Mouse (Mus musculus) midbrain, postnatal 0 days (tissue): ENCODE data around the gene Rora. TPM values are rescaled to one million over a fixed set of nuclear protein-coding genes. Genes with fewer than 3 reads are reported as not detected.
A peak's percentile ranks its signal among the peaks of the same experiment; 100 is the strongest.

Source experiments
- ATAC-seq: fragments of 200-750 bp; cut with Nextera tagmentation; 2 replicates; pipeline ENCODE4 v1.8.0; 2017; ENCODE audit warnings: moderate number of reproducible peaks, mild to moderate bottlenecking, moderate TSS enrichment, moderate library complexity; ENCODE audit not compliant: low FRiP score
- DNase-seq: peaks from one replicate; pipeline ENCODE4 v3.0.0-alpha.2; 2015; ENCODE audit warnings: low spot score
- H3K27ac ChIP-seq: fragments of 300-500 bp; sonication (generic); 2 replicates; pipeline ENCODE4 v1.5.1; 2014; ENCODE audit warnings: low read depth, mild to moderate bottlenecking, low read length, mixed read lengths
- H3K27me3 ChIP-seq: fragments of 300-500 bp; sonication (generic); 2 replicates; pipeline ENCODE4 v1.6.1; 2014; ENCODE audit warnings: low read length, control low read depth, mixed read lengths; ENCODE audit not compliant: insufficient read depth
- H3K36me3 ChIP-seq: fragments of 300-500 bp; sonication (generic); 2 replicates; pipeline ENCODE4 v1.6.1; 2014; ENCODE audit warnings: low read length, control low read depth, mixed read lengths; ENCODE audit not compliant: insufficient read depth
- H3K4me1 ChIP-seq: fragments of 300-500 bp; sonication (generic); 2 replicates; pipeline ENCODE4 v1.6.1; 2014; ENCODE audit warnings: mild to moderate bottlenecking, control low read depth, antibody characterized with exemption, low read length, mixed read lengths; ENCODE audit not compliant: insufficient read depth
- H3K4me2 ChIP-seq: fragments of 300-500 bp; sonication (generic); 2 replicates; pipeline ENCODE4 v1.6.1; 2014; ENCODE audit warnings: low read depth, mild to moderate bottlenecking, low read length, mixed read lengths; ENCODE audit not compliant: poor library complexity, severe bottlenecking
- H3K4me3 ChIP-seq: fragments of 300-500 bp; sonication (generic); 2 replicates; pipeline ENCODE4 v1.5.1; 2014; ENCODE audit warnings: low read depth, mild to moderate bottlenecking, low read length, moderate library complexity
- H3K9ac ChIP-seq: fragments of 300-500 bp; sonication (generic); replicated peaks from 2 replicates; pipeline ENCODE4 v1.6.1; 2014; ENCODE audit warnings: mild to moderate bottlenecking, low read length, moderate library complexity, mixed read lengths; ENCODE audit not compliant: poor library complexity, severe bottlenecking
- H3K9me3 ChIP-seq: fragments of 300-500 bp; sonication (generic); 2 replicates; pipeline ENCODE4 v1.6.1; 2016; ENCODE audit warnings: low read length, control low read depth
- CTCF ChIP-seq: IDR thresholded peaks from 2 replicates; pipeline ENCODE4 v1.5.1; 2016; ENCODE audit warnings: antibody characterized with exemption, mild to moderate bottlenecking
- WGBS: fragments of 180-500 bp; shearing (Covaris S2); extraction: QIAGEN DNeasy Blood & Tissue Kit; methylation state at CpG from one replicate; pipeline ENCODE4 v1.1.7; 2014; 5-methylcytosine and 5-hydroxymethylcytosine counted together
- polyA plus RNA-seq: library from polyadenylated mRNA; unstranded; fragments of >200 nt; fragmentation: Nextera tagmentation; extraction: Ambion mirVana; gene quantifications from 2 replicates; pipeline ENCODE4 v1.2.1, GENCODE M21; 2015
- total RNA-seq: library from RNA; depleted of rRNA; stranded (reverse); fragments of >200 nt; gene quantifications from 2 replicates; pipeline ENCODE4 v1.2.3, GENCODE M21; 2014

The Rora gene
- total and polyA plus RNA-seq, 2 experiments from 2014 or later: 28.2 to 49.6 TPM

- TF ChIP-seq CTCF: no peak
- Histone ChIP-seq H3K4me2 (peak overlapping the region; percentile 95), H3K9ac (peak overlapping the region; percentile 71), H3K27ac (peak overlapping the region; percentile 65), H3K36me3 (no peaks in the 10 kb centered on the region), H3K9me3 (no peaks in the 10 kb centered on the region), H3K27me3 (no peaks in the 10 kb centered on the region), H3K4me1 (no peaks in the 10 kb centered on the region; the same call in 1 of the 2 replicates), H3K4me3 (peak overlapping the region; percentile 83)
- WGBS: under 1% methylated on average over 55 of the region's 73 CpGs
- DNase-seq (no peak), ATAC-seq (peak; percentile 65)
These were observed 636.7 kb downstream of the Rora start for GRCm38 (mm10) chr9:69290018-69290880.

- TF ChIP-seq CTCF: no peak
- peak overlapping the region; percentile 65; the same call in 1 of the 2 replicates for H3K27ac ChIP-seq
- H3K9ac ChIP-seq: peak overlapping the region; percentile 71
- H3K4me3 ChIP-seq: peak overlapping the region; percentile 83
- DNase-seq: peak; percentile 35
- no peaks in the 10 kb centered on the region for H3K36me3 ChIP-seq
- H3K4me2 ChIP-seq: peak overlapping the region; percentile 95
- under 1% methylated on average over 29 of the region's 29 CpGs for WGBS
- no peak for ATAC-seq
- H3K4me1 ChIP-seq: no peaks in the 10 kb centered on the region; the same call in 1 of the 2 replicates
- H3K27me3 ChIP-seq: no peaks in the 10 kb centered on the region
- no peaks in the 10 kb centered on the region for H3K9me3 ChIP-seq
These were observed 637.4 kb downstream of the Rora start for GRCm38 (mm10) chr9:69290881-69291450.

GRCm38 (mm10) chr9:69291451-69291850 lies 637.9 kb downstream of the Rora start:
- Histone ChIP-seq H3K27me3 (no peaks in the 10 kb centered on the region), H3K36me3 (no peaks in the 10 kb centered on the region), H3K27ac (no peak overlapping the region), H3K4me1 (no peaks in the 10 kb centered on the region; the same call in 1 of the 2 replicates), H3K4me2 (peak overlapping the region; percentile 95), H3K9ac (peak overlapping the region; percentile 71), H3K4me3 (peak overlapping the region; percentile 83), H3K9me3 (no peaks in the 10 kb centered on the region)
- no peak for TF ChIP-seq CTCF
- ATAC-seq (no peak), DNase-seq (no peak)
- WGBS: 16% methylated on average over 13 of the region's 13 CpGs

- peak overlapping the region; percentile 15; the same call in 1 of the 2 replicates for H3K4me3 ChIP-seq
- peak overlapping the region; percentile 18; the same call in 1 of the 2 replicates for H3K4me2 ChIP-seq
- no peak overlapping the region for H3K9ac ChIP-seq
- DNase-seq (no peak), ATAC-seq (no peak)
- H3K9me3 ChIP-seq: no peaks in the 10 kb centered on the region
- 51% methylated on average over 5 of the region's 5 CpGs for WGBS
- no peak for TF ChIP-seq CTCF
- no peaks in the 10 kb centered on the region for H3K36me3 ChIP-seq
- no peaks in the 10 kb centered on the region; the same call in 1 of the 2 replicates for H3K4me1 ChIP-seq
- no peak overlapping the region for H3K27ac ChIP-seq
- H3K27me3 ChIP-seq: no peaks in the 10 kb centered on the region
These were observed 638.8 kb downstream of the Rora start for GRCm38 (mm10) chr9:69292353-69292752.

- Histone ChIP-seq H3K9ac (no peak overlapping the region), H3K4me1 (no peaks in the 10 kb centered on the region; the same call in 1 of the 2 replicates), H3K4me2 (peak overlapping the region; percentile 2), H3K4me3 (peak overlapping the region; percentile 15; the same call in 1 of the 2 replicates), H3K9me3 (no peaks in the 10 kb centered on the region), H3K36me3 (no peaks in the 10 kb centered on the region), H3K27ac (no peak overlapping the region), H3K27me3 (no peaks in the 10 kb centered on the region)
- ATAC-seq (no peak), DNase-seq (no peak)
- no peak for TF ChIP-seq CTCF
- 75% methylated on average over 12 of the region's 12 CpGs for WGBS
These were observed 639.4 kb downstream of the Rora start for GRCm38 (mm10) chr9:69292776-69293687.
